7 mouse cellular contexts compared by ENCODE assay signal in genomic region chr15:83084022-83084640, GRCm38 (mm10). TPM values are rescaled to one million over a fixed set of nuclear protein-coding genes. Genes with fewer than 3 reads are reported as not detected.
DNase-seq lines count a peak whose midpoint lies in the region; ATAC-seq lines count a peak whose summit lies in the region.

No protein-coding gene starts in this region.

- H3K27ac ChIP-seq in heart, embryonic 15.5 days: no peak overlapping the region

- 56% methylated on average over 13 of the region's 13 CpGs for WGBS in heart, embryonic 15.5 days

- H3K9ac ChIP-seq in heart, embryonic 15.5 days: no peak overlapping the region

- peaks cover 6% of the 10 kb centered on the region for H3K27me3 ChIP-seq in heart, embryonic 15.5 days

- DNase-seq in thymus, postnatal 25 days: peak; percentile 22
- DNase-seq in thymus, postnatal 10 days (ENCODE audit: low spot score in 2 of 2): no peak
- DNase-seq in kidney, postnatal 4 days: peak; percentile 47 to 63
- peak; percentile 58 to 64 for DNase-seq in right cerebral cortex, postnatal 10 days (ENCODE audit: low spot score in 2 of 2)
- no peak for DNase-seq in embryo, embryonic 9.5 days (ENCODE audit: extremely low spot score)
- DNase-seq in cerebellum, adult 11-12 months: no peak

- no peak overlapping the region for H3K4me3 ChIP-seq in heart, embryonic 15.5 days

- 0 out of 2 replicates have a peak overlapping the region, but pooled peaks have one; percentile 4 for H3K4me2 ChIP-seq in heart, embryonic 15.5 days

- H3K4me1 ChIP-seq in heart, embryonic 15.5 days (replicated peaks): peaks cover 16% of the 10 kb centered on the region

- H3K9me3 ChIP-seq in heart, embryonic 15.5 days (replicated peaks): no peaks in the 10 kb centered on the region

- peak; percentile 34; the same call in 1 of the 2 replicates for ATAC-seq in heart, embryonic 15.5 days (replicated peaks; ENCODE audit: insufficient number of reproducible peaks, insufficient read depth, low FRiP score, low read depth)

- no peaks in the 10 kb centered on the region for H3K36me3 ChIP-seq in heart, embryonic 15.5 days

RNA-seq across cellular contexts. Expression of gene Serhl, which starts 5.2 kb away (rescaled TPM):
- 61.5 and 66.3 TPM in 2 replicates for polyA plus RNA-seq in heart, embryonic 15.5 days (2015; fragmentation: Nextera tagmentation; extraction: Ambion mirVana)

RNA-seq across cellular contexts. Expression of gene Rrp7a, which starts 38.5 kb away (rescaled TPM):
- 35.0 and 42.6 TPM in 2 replicates for polyA plus RNA-seq in heart, embryonic 15.5 days (2015; fragmentation: Nextera tagmentation; extraction: Ambion mirVana)

RNA-seq across cellular contexts. Expression of gene Nfam1, which starts 51.0 kb away (rescaled TPM):
- 1.8 and 3.9 TPM in 2 replicates for polyA plus RNA-seq in heart, embryonic 15.5 days (2015; fragmentation: Nextera tagmentation; extraction: Ambion mirVana)

Comparison
In these comparisons a context has a peak if more than half of its experiments do, and no peak if none do; other contexts are left out.
1. DNase-seq: peak in thymus, postnatal 25 days (single experiment), kidney, postnatal 4 days (2 of 2) and right cerebral cortex, postnatal 10 days (2 of 2); none in thymus, postnatal 10 days (0 of 2), embryo, embryonic 9.5 days (single experiment) and cerebellum, adult 11-12 months (single experiment).